Mouse (Mus musculus) cerebellum, postnatal 10 days (tissue): ENCODE measurements around the gene Bcdin3d.
"Not testable (repeated sequence)": the region's sequence is repeated elsewhere in the genome, so short reads cannot be mapped to it uniquely, and the experiment has no call there.

Experiments used
- DNase-seq, 2 experiments: peaks; one replicate each; pipeline ENCODE4 v3.0.0; 2021; ENCODE audit warnings: mixed read lengths in 2 of 2

Bcdin3d gene

DNA sequence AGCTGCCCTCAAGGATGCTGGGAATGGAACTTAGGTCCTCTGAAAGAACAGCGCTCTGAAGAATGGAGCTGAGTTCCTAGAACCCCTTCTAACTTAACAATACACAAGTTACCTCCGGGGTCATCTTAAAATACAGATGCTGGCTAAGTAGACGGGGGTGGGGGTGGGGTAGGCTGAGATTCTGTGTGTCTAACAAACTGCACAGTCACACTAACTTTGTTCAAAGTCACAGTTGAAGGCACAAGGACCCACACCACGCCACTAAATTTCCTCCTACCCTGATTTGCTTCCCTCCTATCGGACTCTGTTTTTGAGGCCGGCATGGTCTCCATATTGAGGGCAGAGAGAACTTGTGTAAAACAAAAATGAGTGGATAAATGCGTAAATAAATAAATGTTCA lies 1.6 kb downstream of the Bcdin3d start:
- no peak for DNase-seq

DNA sequence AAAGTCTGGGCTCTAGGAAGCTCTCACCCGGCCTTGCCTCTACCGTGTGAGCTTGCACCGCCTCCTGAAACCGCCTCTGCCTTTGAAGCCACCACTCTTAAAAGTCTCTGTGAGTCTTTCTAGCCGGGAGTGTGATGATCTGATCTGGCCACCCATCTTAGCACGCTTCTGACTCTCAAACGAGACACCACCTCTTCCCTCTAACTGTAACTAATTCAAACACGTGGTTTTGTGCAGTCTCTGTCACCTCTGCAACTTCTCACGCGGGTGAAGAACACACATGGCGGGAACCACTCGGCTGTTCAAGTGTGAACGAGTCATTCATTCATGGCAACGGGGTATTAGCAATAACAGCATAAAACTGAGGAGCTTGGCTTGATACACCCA lies 2.9 kb downstream of the Bcdin3d start:
- DNase-seq: no peak

DNA sequence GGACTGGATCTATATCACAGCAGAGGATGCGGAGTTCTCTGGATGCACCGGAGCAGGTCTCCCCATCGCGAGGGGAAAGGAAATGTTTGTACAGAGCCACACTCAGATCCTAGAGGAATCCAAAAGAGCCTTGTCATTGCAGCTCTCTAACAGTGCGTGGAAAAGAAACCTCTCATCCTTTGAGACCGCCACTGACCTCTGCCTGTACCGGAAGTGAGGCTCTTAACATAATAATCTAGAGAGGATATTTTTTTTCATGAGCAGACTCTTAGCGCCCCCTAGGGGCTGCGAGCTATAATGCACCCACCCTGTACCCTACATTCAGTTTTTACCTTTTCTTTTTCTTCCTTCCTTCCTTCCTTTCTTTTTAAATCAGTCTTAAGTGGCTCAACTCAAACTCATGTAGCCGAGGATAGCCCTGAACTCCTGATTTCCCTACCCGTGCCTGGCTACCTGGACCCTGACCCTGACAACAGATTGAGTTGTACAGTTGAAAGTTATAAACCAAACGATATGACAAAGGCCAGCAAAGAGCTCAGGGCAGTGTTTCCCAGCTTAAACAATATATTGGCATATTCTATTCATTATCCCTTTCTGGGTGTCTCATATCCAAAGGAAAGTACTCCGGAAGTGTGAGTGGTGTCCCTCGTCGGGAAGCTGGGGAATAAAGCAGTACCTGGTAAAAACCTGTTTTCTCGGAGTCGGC lies 3.4 kb downstream of the Bcdin3d start:
- DNase-seq: peak; percentile 81 to 86

DNA sequence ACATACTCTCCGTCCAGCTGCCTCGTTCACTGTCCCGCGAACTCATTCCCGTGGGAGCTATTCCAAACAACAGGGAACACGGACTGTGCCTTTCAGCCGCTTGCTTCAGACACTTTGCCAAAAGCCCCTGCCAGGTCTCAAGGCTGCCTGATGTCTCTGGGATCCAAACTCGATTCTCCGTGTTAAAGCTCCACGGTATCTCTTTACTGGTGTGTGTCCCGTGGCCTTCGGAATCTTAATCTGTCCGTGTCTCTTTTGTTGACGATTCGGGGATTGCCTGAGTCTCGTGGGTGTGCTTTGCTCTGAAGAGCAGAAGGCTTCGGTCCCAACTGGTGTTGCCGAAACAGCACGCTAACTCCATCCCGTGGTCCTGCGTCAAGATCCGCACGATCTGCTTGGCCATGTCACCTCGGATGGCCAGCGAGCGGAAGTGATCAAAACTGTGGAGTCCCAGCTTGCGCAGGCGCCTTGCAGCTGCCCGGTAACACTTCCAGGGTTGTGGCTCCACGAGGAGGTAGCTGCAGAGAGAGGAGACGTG lies 4.2 kb downstream of the Bcdin3d start:
- DNase-seq: peak; percentile 82 to 83

DNA sequence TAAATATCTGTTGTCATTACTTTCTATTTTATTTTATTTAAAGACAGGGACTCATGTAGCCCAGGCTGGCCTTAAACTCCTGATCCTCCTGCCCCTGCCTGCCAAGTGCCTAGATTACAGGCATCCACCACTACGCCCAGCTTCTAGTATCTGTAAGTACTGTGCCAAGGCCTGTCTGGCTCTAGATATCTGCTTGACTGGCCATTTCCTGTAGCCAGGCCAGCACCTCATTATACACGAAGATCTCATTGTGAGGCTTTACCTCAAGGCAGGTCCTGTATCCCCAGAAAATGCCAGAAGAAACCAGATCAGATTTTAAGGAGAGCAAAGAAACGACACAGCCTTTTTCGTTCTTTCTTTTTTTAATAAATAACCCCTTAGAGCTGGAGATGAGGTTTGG lies 4.8 kb downstream of the Bcdin3d start:
- DNase-seq: peak; percentile 42 to 54

DNA sequence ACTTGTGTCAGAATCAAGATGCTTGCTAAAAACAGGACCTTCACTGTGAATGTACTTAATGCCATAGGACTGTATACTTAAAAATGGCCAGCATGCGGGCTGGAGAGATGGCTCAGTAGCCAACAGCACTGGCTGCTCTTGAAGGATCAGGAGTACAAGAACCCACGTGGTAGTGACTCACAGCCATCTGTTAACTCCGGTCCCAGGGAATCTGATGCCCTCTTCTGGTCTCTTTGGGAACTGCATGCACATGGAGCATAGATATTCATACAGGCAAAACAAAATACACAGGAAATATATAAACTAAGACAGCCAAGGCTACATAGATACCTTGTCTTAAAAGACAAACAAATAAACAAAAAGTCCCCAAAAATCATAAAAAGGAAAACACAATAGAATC lies 5.5 kb downstream of the Bcdin3d start:
- DNase-seq: peak; percentile 92 to 95

DNA sequence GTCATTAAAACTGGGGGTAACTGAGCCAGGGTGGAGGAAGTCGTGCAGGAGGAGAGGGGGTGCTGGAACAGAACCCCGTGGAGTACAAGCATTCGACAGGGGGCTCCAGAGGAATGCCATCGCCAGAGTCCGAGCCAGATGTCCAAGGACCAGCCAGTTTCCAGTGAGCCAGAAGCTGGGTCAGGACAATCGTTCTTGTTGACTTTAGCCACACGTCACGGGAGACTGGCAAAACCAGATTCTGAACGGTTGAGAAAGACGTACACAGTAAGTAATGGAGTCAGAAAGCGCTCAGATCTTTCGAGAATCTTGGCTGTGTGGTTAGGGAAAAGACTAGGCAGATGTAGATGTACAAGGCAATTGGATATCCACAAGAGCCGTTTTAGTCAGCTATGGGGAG lies 11.3 kb downstream of the Bcdin3d start:
- no peak for DNase-seq

DNA sequence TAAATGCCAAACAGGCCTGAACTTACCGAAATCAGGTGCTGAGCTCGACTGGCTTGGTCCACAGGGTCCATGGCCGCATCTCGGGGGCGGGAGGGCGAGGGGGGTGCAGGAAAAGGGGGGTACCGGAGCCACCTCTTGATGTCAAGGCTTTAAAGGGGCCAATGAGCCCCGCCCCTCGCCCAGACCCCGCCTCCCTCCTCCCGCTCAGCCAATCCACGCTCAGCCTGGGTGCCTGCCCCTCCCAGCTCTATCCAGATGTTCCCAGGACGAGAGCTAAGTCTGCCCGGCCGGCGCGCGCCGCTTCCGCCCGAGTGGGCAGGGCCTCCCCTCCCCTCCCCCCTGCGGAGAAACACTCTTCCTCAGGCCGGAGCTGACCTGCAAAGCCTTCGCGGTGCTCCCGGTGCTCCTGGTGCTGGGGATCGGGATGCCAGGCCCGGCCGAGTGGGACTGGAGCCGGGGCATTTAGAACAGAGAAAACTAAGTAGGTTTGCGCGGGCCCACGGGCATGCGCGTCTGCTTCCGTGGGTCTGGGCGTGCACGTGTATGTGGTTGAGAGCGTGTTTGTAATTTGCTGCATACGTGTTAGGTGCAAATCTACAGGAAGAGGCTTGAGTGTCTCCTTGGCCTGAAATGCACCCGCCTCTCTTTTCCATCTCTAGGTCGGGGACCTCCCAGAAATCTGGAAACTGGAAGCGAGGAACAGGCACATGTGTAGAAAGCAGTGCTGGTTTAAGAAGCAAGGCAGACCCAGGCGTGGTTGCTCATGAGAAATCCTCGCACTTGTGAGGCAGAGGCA lies 16.7 kb downstream of the Bcdin3d start, which contains the start of gene Nckap5l:
Gene Nckap5l (minus strand): TSS at position 143 of the 796 bp plus-strand sequence.
- DNase-seq: peak; percentile 96 to 97

DNA sequence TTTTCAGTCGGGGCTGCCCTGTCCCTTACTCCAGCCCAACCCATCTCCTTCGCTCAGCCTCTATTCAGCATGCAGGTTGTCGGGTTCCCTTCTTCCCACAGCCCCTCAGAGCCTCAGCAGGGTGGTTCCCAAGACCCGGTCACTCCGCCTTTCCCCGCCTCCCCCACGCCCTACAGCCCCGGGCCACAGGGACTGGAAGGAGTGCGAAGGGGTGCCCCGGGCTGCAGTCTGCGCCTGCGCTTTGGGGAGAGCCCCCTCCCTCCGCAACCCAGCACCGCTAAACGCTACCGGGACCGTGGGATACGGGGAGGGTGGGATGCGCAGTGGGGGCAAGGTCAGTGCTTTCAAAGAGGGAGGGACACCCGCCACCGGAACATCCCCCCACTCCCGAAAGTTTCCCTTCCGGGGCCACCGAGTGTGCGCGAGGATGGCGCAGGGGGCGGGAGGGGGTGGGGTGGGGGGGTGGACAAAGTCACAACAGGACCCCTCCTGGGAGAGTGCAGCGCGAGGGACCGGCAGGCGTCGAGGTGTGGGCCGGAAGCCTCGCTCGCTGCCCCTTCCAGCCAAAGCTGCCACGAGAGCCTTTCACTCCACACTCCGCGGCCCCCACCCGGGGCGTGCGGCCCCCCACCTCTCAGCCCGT lies 17.4 kb downstream of the Bcdin3d start:
- peak; percentile 79 to 84 for DNase-seq

DNA sequence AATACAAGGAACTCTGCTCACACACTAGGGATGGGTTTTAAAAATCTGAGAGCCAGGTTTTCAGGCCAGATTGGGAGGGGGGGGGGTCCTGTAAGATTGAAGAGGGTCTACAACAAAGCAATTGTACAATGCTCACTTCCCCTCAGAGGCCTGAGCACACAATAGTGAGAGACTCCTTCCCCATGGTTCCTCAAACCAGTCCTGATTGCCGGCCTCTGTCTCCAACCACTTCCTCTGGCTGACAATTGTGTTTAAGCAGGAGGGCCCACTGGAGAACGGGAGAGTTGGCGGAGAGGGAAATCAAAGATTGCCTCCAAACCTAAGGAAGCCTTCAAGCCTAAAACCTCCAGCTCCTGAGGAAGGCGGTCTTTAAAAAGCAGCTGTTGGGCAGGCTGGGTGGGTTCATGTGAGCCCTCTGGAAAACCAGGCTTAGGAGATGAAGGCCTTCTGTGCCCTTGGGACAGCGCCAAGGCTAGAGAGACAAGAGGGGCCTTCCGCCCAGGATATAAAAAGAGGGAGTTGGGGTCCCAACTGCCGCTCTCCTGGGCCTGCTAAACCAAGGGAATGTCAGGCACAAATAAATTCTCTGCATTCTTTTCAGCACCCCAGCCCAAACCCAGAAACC lies 18.1 kb downstream of the Bcdin3d start:
- peak; percentile 78 to 79 for DNase-seq

DNA sequence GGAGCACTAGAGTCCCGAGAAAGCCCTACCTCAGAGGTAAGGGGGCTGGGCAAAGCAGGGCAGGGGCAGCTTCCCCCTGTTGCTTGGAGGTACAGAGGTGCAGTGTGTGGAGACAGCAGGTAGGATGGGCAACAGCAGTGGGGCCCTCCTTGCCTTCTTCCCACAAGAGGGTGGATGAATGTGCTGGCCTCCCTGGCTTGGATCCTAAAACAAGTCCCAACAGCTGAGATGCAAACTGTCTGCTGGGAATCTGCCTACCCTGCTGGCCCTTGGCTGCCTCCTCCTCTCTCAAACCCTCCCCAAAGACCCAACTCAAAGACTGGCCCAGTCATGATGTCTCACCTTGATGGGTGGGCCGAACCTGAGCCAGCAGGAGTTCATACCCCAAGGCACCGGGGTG lies 19.1 kb downstream of the Bcdin3d start:
- DNase-seq: peak in 1 of 2 experiments; percentile 30

DNA sequence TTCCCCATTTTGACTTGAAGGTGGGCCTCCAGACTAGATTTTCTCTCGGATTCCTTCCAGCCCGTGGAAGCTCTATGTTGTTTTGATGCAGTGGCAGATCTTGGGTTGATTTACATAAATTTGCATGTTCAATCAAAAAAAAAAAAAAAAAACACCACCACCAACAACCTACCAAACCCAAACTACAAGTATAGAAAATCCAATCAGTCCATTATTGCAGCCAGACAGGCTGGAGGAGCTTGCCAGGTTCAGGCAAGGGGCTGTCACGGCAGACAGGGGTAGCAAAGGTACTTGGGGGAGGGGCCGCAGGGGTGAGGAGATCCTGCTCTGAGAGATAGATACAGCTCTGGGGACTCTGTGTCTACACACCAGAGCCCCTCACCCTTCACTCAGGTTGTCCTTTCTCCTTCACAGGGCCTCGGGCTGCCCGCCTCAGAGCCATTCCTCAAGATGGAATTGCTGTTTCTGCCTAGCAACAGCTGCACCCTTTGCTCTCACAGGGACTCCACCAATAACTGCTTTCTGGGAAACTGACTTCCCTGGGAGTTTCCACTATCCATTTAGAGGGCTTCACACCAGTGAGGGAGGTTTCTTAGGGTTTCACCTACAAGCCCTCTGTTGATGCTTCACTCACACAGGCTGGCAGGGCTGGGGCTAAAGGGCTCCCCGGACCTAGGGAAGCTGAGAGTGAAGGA lies 19.8 kb downstream of the Bcdin3d start:
- peak in 1 of 2 experiments; percentile 34 for DNase-seq

DNA sequence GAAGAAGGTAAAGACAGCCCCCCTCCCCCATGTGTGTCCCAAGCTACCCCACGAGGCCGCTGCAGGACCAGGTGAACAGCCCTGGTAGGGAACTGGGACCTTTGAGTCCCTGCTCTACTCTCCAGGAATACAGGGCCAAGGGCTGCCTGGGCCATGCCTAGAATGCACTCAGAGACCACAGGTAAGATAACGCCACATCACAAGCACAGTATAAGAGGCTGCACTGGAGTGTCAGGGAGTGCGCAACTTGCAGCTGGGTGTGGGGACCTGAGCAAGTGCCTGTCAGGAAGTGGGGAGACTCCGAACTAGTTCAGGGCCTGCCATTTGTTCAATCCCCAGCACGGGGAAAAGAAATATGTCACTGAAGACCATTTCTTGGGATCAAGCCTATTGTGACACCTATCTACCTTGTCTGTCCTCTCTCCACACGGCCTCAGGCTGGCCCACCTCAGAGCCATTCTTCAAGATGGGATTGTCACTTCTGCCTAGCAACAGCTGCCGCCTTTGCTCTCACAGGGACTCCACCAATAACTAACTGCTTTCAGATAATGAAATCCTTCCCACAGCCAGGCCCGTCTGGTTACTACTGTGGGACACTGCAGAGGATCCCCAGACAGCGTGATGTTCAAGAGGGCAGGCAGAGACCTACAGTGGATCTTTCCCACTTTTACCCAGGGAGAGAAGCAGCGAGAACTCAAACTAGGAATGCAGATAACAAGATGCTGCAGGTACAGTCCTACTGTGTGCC lies 21.2 kb downstream of the Bcdin3d start:
- no peak for DNase-seq

DNA sequence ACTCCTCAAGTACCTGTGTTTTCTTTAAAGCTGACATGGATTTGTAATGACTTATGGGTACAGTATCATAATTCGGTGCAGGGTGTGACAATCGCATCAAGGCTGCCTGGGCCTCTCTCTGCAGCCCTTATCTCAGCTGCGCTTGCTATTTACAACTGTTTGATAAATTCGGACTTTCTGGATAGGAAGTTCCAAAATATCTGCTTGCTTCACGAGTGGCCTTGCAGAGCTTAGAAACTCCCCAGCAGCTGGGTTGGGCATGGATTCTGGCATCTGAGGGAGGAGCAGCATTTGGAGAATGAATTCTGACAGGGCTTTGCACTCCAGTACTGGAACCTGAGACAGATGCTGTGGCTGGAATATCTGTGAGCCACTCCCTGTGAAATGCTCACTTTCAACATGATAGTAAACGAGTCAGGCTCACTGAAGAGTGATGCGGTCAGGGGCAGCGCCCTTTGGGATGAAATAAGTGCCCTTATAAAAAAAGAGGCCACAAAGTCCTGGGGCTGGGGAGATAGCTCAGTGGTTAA lies 24.7 kb downstream of the Bcdin3d start:
- no peak for DNase-seq

DNA sequence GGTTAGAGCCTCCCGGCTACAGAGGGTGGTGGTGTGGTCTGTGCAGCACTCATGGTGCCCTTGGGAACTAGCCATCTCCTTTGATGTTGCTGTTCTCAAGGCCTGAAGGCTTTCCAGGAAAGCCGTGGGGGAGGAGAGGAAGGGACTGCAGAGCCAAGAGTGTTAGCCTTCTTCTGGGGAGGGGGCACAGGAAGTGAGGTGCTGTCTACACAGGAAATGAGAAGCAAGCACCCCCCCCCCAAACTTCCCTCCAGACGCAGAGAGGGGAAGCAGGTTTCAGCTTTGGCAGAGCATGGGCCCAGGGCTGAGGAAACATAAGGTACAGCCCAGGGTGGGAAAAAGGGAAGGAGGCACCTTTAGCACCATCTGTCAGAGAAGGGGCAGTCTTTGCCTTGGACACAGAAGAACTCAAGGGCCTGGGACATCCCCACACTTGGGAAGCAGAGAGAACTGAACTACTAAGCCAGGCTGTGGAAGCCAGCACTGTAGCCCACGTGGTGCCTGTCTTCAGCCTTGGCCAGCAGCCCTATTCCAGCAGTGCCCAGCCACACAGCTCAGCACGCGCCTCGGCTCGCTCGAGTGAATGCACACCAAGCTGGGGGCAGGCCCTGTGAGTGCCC lies 25.3 kb downstream of the Bcdin3d start:
- peak; percentile 90 to 93 for DNase-seq

DNA sequence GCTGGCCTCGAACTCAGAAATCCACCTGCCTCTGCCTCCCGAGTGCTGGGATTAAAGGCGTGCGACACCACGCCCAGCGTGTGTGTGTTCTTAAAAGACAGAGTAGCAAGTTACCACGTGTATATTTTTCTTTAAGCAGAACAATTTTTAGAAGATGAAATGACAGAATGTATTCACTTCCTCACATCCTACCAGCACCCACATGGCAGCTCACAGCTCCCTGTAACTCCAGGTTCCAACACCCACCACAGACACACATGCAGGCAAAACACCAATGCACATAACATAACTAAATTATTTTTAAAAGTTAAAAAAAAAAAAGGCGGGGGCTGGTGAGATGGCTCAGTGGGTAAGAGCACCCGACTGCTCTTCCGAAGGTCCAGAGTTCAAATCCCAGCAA lies 28.4 kb downstream of the Bcdin3d start:
- not testable (repeated sequence) for DNase-seq

DNA sequence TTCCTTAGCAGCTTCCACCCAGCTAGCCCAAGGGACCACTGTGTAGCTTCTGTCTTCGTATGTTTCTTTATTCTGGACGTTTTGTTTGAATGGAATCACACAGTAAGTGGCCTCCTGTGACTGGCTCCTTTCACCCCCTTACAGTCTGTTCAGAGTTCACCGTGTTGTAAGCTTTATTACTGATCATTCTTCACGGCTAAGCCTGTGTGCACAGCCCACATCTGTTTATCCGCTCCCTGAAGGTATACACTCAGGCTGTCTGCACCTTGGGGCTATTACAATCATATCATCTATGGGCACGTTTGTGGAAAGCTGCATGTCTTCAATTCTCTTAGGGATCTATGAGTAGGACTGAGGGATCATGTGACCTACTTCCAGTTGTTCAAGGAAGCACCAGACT lies 29.0 kb downstream of the Bcdin3d start:
- DNase-seq: no peak

DNA sequence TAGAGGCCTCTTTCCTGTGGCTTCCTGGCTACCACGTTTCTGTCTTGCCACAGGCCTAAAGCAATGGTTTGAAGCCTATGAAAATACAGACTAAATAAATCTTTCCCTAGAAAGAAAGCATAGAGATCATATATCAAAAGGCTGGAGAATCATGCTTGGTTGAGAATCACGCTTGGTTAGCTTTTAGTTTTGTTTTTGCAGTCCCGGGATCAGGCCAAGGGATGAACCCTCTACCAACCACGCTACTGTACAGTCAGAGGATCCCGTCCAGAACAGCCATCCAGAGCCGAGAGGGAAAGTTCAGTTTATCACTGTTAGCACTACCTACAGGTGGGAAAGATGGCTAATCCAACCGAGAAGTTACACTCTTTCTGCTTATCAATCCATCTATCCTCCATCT lies 32.2 kb downstream of the Bcdin3d start:
- DNase-seq: no peak

DNA sequence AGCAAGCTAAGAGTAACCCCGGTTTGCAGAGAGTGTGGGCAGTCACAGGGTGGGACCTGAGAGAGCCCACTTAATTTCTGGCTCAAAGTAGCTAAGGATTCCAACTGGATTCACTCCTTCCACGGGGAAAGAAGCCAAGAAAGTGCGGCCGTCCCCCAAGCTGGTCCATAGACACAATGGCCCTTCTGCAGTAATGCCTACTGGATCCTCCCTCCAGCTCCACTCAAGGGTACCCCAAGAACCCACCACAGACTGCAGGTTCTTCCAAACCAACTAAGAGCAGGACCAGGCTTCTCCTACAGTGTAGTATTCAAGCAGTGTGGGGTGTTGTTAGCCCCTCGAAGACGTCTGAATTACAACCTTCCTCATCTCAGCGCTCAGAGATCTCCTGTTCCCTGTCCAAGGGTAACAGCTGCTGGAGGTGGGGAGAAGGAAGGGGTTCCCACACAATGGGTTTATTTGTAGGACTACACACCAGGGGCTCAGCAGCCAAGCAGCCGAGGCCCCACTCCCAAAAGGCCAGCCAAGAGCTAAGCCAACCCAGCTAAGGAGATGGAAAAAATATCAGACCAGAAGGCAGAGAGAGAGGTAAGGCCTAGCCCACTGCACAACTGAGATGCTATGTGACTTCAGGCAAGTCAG lies 33.6 kb downstream of the Bcdin3d start:
- DNase-seq: peak; percentile 72 to 76

DNA sequence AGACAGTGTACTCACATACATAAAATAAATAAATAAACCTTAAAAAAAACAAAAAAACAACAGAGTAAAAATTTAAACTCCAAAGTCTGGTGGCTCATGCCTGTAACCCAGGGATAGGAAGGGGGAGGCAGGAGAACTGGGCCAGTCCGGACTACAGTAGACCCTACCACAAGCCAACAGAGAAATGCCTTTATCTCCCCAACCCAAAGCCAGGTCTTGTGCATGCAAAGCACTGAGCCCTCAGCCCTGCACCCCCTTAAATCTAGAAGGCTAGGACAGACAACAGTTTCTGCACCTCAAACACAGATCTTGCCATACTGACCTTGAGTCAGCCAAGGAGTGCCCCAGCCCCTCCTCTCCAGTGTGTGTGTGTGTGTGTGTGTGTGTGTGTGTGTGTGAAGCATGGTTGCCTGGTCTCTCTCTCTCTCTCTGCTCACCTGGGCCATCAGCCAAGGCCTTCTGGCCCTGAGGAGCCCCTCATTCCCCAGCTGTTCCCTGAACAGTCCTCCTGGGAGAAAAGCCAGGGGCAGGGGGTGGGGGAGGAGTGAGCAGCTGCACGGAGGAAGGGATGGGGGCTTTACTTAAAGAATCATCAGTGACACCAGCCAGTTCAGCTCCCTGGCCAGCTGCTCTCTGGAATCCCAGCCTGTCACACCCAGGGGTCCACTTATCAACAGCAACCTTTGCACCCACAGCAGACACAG lies 34.3 kb downstream of the Bcdin3d start:
- DNase-seq: peak; percentile 91 to 93
